Mouse (Mus musculus) brain, embryonic 14.5 days (tissue): ENCODE measurements around the gene Pdik1l. TPM values are rescaled to one million over a fixed set of nuclear protein-coding genes. Genes with fewer than 3 reads are reported as not detected.

Experiments used
- DNase-seq: peaks from one replicate; pipeline ENCODE4 v3.0.0-alpha.2; 2011; ENCODE audit warnings: low read depth
- CTCF ChIP-seq: fragments of 200-500 bp; IDR thresholded peaks from 2 replicates; pipeline ENCODE4 v1.5.1; 2012; ENCODE audit warnings: inconsistent platforms, mild to moderate bottlenecking, moderate library complexity, borderline replicate concordance; ENCODE audit not compliant: insufficient read depth, insufficient read length; ENCODE audit errors: extremely low read depth
- POLR2A ChIP-seq: fragments of 200-500 bp; IDR thresholded peaks from 2 replicates; pipeline ENCODE4 v1.6.1; 2012; ENCODE audit warnings: mild to moderate bottlenecking, inconsistent platforms, borderline replicate concordance; ENCODE audit not compliant: poor library complexity, insufficient read depth, insufficient read length, severe bottlenecking; ENCODE audit errors: extremely low read depth
- polyA plus RNA-seq: library from polyadenylated mRNA; depleted of rRNA; stranded (reverse); fragments of >200 nt; gene quantifications from 2 replicates; pipeline ENCODE4 v1.2.3, GENCODE M21; 2012; rRNA removed

Pdik1l gene
- polyA plus RNA-seq, 1 experiment, result 20.7 TPM

- TF ChIP-seq POLR2A (no peak), CTCF (peak; percentile 81)
- DNase-seq, result peak; percentile 77
These were observed 38.0 kb downstream of the Pdik1l start for GRCm38 (mm10) chr4:134249651-134250050.

- TF ChIP-seq CTCF, result no peak
- TF ChIP-seq POLR2A, result no peak
- no peak for DNase-seq
These were observed 40.9 kb downstream of the Pdik1l start, which contains the start of gene Gm30191 for GRCm38 (mm10) chr4:134246719-134247258. Gene Gm30191, plus strand, starts transcription at chr4:134246935.

- peak; percentile 69 for DNase-seq
- TF ChIP-seq POLR2A, result no peak
- no peak for TF ChIP-seq CTCF
These were observed 41.4 kb downstream of the Pdik1l start for GRCm38 (mm10) chr4:134246256-134246655.

GRCm38 (mm10) chr4:134245148-134245843, 42.4 kb downstream of the Pdik1l start, which contains the start of gene Zfp593:
Gene Zfp593, minus strand, starts transcription at chr4:134245592.
- DNase-seq, result peak; percentile 95
- TF ChIP-seq CTCF, result peak; percentile 90
- 0 out of 2 replicates have a peak, but pooled peaks have one; percentile 24 for TF ChIP-seq POLR2A

- no peak for DNase-seq
- TF ChIP-seq CTCF (no peak), POLR2A (no peak)
These were observed 44.0 kb downstream of the Pdik1l start, which contains the start of gene E130218I03Rik for GRCm38 (mm10) chr4:134243516-134244250. Gene E130218I03Rik, plus strand, starts transcription at chr4:134243662.

GRCm38 (mm10) chr4:134238686-134239085, 49.0 kb downstream of the Pdik1l start:
- no peak for TF ChIP-seq POLR2A
- TF ChIP-seq CTCF, result no peak
- no peak for DNase-seq

- no peak for TF ChIP-seq CTCF
- TF ChIP-seq POLR2A, result no peak
- peak; percentile 33 for DNase-seq
These were observed 49.4 kb downstream of the Pdik1l start, which contains the start of gene Cnksr1 for GRCm38 (mm10) chr4:134238279-134238651. Gene Cnksr1, minus strand, starts transcription at chr4:134238399.

- no peak for DNase-seq
- TF ChIP-seq CTCF (no peak), POLR2A (no peak)
These were observed 50.0 kb downstream of the Pdik1l start for GRCm38 (mm10) chr4:134237582-134238278.

- TF ChIP-seq POLR2A, result no peak
- no peak for TF ChIP-seq CTCF
- no peak for DNase-seq
These were observed 52.8 kb downstream of the Pdik1l start for GRCm38 (mm10) chr4:134234876-134235275.

- no peak for DNase-seq
- TF ChIP-seq POLR2A (no peak), CTCF (no peak)
These were observed 57.3 kb downstream of the Pdik1l start for GRCm38 (mm10) chr4:134230431-134230830.

GRCm38 (mm10) chr4:134227194-134227593, 60.5 kb downstream of the Pdik1l start, which contains the start of gene Catsper4:
Gene Catsper4, minus strand, starts transcription at chr4:134227383.
- DNase-seq, result peak; percentile 16
- TF ChIP-seq CTCF (peak; percentile 44; the same call in 1 of the 2 replicates), POLR2A (no peak)

Other genes starting within 250 kb of the Pdik1l start
- not detected in 2 replicates for gene Zfp683, start 234.1 kb downstream of the Pdik1l start, polyA plus RNA-seq
- gene Crybg2, start 227.1 kb downstream of the Pdik1l start, polyA plus RNA-seq, result 2.0 and 2.3 TPM in 2 replicates
- gene Cd52, start 192.8 kb downstream of the Pdik1l start, polyA plus RNA-seq, result 2.3 and 2.5 TPM in 2 replicates
- 25.1 and 28.4 TPM in 2 replicates for gene Ubxn11, start 185.3 kb downstream of the Pdik1l start, polyA plus RNA-seq
- 240 and 300 TPM in 2 replicates for gene Sh3bgrl3, start 159.1 kb downstream of the Pdik1l start, polyA plus RNA-seq
- gene Cep85, start 100.8 kb downstream of the Pdik1l start, polyA plus RNA-seq, result 22.0 and 24.7 TPM in 2 replicates
- gene Gm7534, start 84.9 kb downstream of the Pdik1l start, polyA plus RNA-seq, result not detected in 2 replicates
- gene Catsper4, start 60.5 kb downstream of the Pdik1l start, polyA plus RNA-seq, result not detected in 2 replicates
- 0.30 and 0.34 TPM in 2 replicates for gene Cnksr1, start 49.5 kb downstream of the Pdik1l start, polyA plus RNA-seq
- gene E130218I03Rik, start 44.2 kb downstream of the Pdik1l start, polyA plus RNA-seq, result not detected in 2 replicates
- gene Zfp593, start 42.3 kb downstream of the Pdik1l start, polyA plus RNA-seq, result 14.5 and 19.0 TPM in 2 replicates
- gene Gm30191, start 41.0 kb downstream of the Pdik1l start, polyA plus RNA-seq, result 0.33 and 0.64 TPM in 2 replicates
- 16.5 and 16.6 TPM in 2 replicates for gene Grrp1, start 33.8 kb downstream of the Pdik1l start, polyA plus RNA-seq
- gene Trim63, start 27.2 kb upstream of the Pdik1l start, polyA plus RNA-seq, result 0.13 and 0.33 TPM in 2 replicates
- 0.05 TPM in 1 of 2 replicates, not detected in the other for gene Slc30a2, start 55.3 kb upstream of the Pdik1l start, polyA plus RNA-seq
- gene Extl1, start 96.0 kb upstream of the Pdik1l start, polyA plus RNA-seq, result 0.32 and 0.40 TPM in 2 replicates
- 14.0 and 14.6 TPM in 2 replicates for gene Pafah2, start 108.4 kb upstream of the Pdik1l start, polyA plus RNA-seq
- gene Stmn1, start 180.4 kb upstream of the Pdik1l start, polyA plus RNA-seq, result 1,070 and 2,202 TPM in 2 replicates
- gene Paqr7, start 208.8 kb upstream of the Pdik1l start, polyA plus RNA-seq, result 19.6 and 21.3 TPM in 2 replicates
- 2.8 and 3.9 TPM in 2 replicates for gene Aunip, start 223.1 kb upstream of the Pdik1l start, polyA plus RNA-seq
- gene Mtfr1l, start 247.5 kb upstream of the Pdik1l start, polyA plus RNA-seq, result 152 and 168 TPM in 2 replicates